Comparison of ENCODE assay signal across 7 mouse cellular contexts in genomic region chr2:30952457-30952823, GRCm38 (mm10). TPM values are rescaled to one million over a fixed set of nuclear protein-coding genes. Genes with fewer than 3 reads are reported as not detected.
DNase-seq lines count a peak whose midpoint lies in the region; ATAC-seq and TF ChIP-seq lines count a peak whose summit lies in the region.

No protein-coding gene starts in this region.

- TF ChIP-seq EP300 in lung, postnatal 0 days (IDR thresholded peaks at IDR 0.05): no peak

- no peak for ATAC-seq in lung, postnatal 0 days
- ATAC-seq in forebrain, embryonic 13.5 days: peak; percentile 52; the same call in 1 of the 2 replicates
- peak; percentile 30; the same call in 1 of the 2 replicates for ATAC-seq in limb, embryonic 15.5 days (ENCODE audit: insufficient number of reproducible peaks, low FRiP score, low TSS enrichment, low read depth)
- 0 out of 2 replicates have a peak, but pooled peaks have one; percentile 29 for ATAC-seq in stomach, embryonic 15.5 days (ENCODE audit: insufficient read depth, low FRiP score, low read depth)

- H3K9me3 ChIP-seq in lung, postnatal 0 days (ENCODE audit: low read length): no peaks in the 10 kb centered on the region
- no peaks in the 10 kb centered on the region for H3K9me3 ChIP-seq in forebrain, embryonic 13.5 days (replicated peaks)
- no peaks in the 10 kb centered on the region for H3K9me3 ChIP-seq in limb, embryonic 15.5 days
- no peaks in the 10 kb centered on the region for H3K9me3 ChIP-seq in stomach, embryonic 15.5 days

- H3K27ac ChIP-seq in lung, postnatal 0 days (ENCODE audit: low read length): peak overlapping the region; percentile 85; the same call in 1 of the 2 replicates
- H3K27ac ChIP-seq in forebrain, embryonic 13.5 days: peak overlapping the region; percentile 86
- peak overlapping the region; percentile 86 for H3K27ac ChIP-seq in limb, embryonic 15.5 days
- peak overlapping the region; percentile 85; the same call in 1 of the 2 replicates for H3K27ac ChIP-seq in stomach, embryonic 15.5 days

- H3K4me3 ChIP-seq in lung, postnatal 0 days (ENCODE audit: low read depth, low read length): peak overlapping the region; percentile 71
- H3K4me3 ChIP-seq in forebrain, embryonic 13.5 days: peak overlapping the region; percentile 87
- H3K4me3 ChIP-seq in limb, embryonic 15.5 days: peak overlapping the region; percentile 87
- peak overlapping the region; percentile 74 for H3K4me3 ChIP-seq in stomach, embryonic 15.5 days (replicated peaks)

- H3K27me3 ChIP-seq in lung, postnatal 0 days (replicated peaks; ENCODE audit: insufficient read depth, low read length): no peaks in the 10 kb centered on the region
- H3K27me3 ChIP-seq in forebrain, embryonic 13.5 days: no peaks in the 10 kb centered on the region
- no peaks in the 10 kb centered on the region for H3K27me3 ChIP-seq in limb, embryonic 15.5 days
- H3K27me3 ChIP-seq in stomach, embryonic 15.5 days (replicated peaks): no peaks in the 10 kb centered on the region

- H3K36me3 ChIP-seq in lung, postnatal 0 days (ENCODE audit: insufficient read depth, low read length): peaks cover 13% of the 10 kb centered on the region; the same call in 1 of the 2 replicates
- peaks cover 25% of the 10 kb centered on the region for H3K36me3 ChIP-seq in forebrain, embryonic 13.5 days (ENCODE audit: poor library complexity, severe bottlenecking)
- H3K36me3 ChIP-seq in limb, embryonic 15.5 days: peaks cover 24% of the 10 kb centered on the region
- peaks cover 16% of the 10 kb centered on the region for H3K36me3 ChIP-seq in stomach, embryonic 15.5 days

- TF ChIP-seq CTCF in lung, postnatal 0 days (IDR thresholded peaks at IDR 0.05): no peak

- peak overlapping the region; percentile 95 for H3K4me2 ChIP-seq in lung, postnatal 0 days (replicated peaks; ENCODE audit: low read depth, low read length)
- H3K4me2 ChIP-seq in forebrain, embryonic 13.5 days: peak overlapping the region; percentile 90
- H3K4me2 ChIP-seq in limb, embryonic 15.5 days: peak overlapping the region; percentile 69
- H3K4me2 ChIP-seq in stomach, embryonic 15.5 days: peak overlapping the region; percentile 65

- peak overlapping the region; percentile 75; the same call in 1 of the 2 replicates for H3K9ac ChIP-seq in lung, postnatal 0 days (replicated peaks; ENCODE audit: low read depth)
- peak overlapping the region; percentile 90 for H3K9ac ChIP-seq in forebrain, embryonic 13.5 days
- no peak overlapping the region for H3K9ac ChIP-seq in limb, embryonic 15.5 days
- H3K9ac ChIP-seq in stomach, embryonic 15.5 days: no peak overlapping the region

- WGBS in lung, postnatal 0 days: 21% methylated on average over 5 of the region's 5 CpGs
- WGBS in forebrain, embryonic 13.5 days: 29% methylated on average over 5 of the region's 5 CpGs
- 27% methylated on average over 5 of the region's 5 CpGs for WGBS in limb, embryonic 15.5 days
- 23% methylated on average over 5 of the region's 5 CpGs for WGBS in stomach, embryonic 15.5 days

- peaks cover 13% of the 10 kb centered on the region for H3K4me1 ChIP-seq in lung, postnatal 0 days (ENCODE audit: insufficient read depth, low read depth, low read length)
- H3K4me1 ChIP-seq in forebrain, embryonic 13.5 days: peaks cover 27% of the 10 kb centered on the region
- H3K4me1 ChIP-seq in limb, embryonic 15.5 days: peaks cover 24% of the 10 kb centered on the region
- H3K4me1 ChIP-seq in stomach, embryonic 15.5 days: peaks cover 21% of the 10 kb centered on the region

- no peak for DNase-seq in lung, postnatal 0 days (ENCODE audit: low spot score)
- DNase-seq in lung, postnatal 10 days: no peak
- DNase-seq in adrenal gland, postnatal 36 days: no peak
- no peak for DNase-seq in spleen, postnatal 10 days (ENCODE audit: low spot score in 2 of 2)

RNA-seq across cellular contexts. Expression of gene Tor1b, which starts 0.3 kb away (rescaled TPM):
- polyA plus RNA-seq in lung, postnatal 0 days (2015; fragmentation: Nextera tagmentation; extraction: Ambion mirVana): 23.3 and 24.6 TPM in 2 replicates
- 23.3 and 26.4 TPM in 2 replicates for polyA plus RNA-seq in forebrain, embryonic 13.5 days (2015; fragmentation: Nextera tagmentation; extraction: Ambion mirVana)
- 38.5 and 40.4 TPM in 2 replicates for polyA plus RNA-seq in limb, embryonic 15.5 days (2015; fragmentation: Nextera tagmentation; extraction: Ambion mirVana)
- polyA plus RNA-seq in stomach, embryonic 15.5 days (2015; fragmentation: Nextera tagmentation; extraction: Ambion mirVana): 30.6 and 31.1 TPM in 2 replicates
- total RNA-seq in adrenal gland, postnatal 36 days (2021): 10 to 100 TPM; 53.0 to 53.3 TPM

RNA-seq across cellular contexts. Expression of gene Tor1a, which starts 15.3 kb away (rescaled TPM):
- 54.6 and 57.5 TPM in 2 replicates for polyA plus RNA-seq in lung, postnatal 0 days (2015; fragmentation: Nextera tagmentation; extraction: Ambion mirVana)
- polyA plus RNA-seq in forebrain, embryonic 13.5 days (2015; fragmentation: Nextera tagmentation; extraction: Ambion mirVana): 95.0 and 105 TPM in 2 replicates
- polyA plus RNA-seq in limb, embryonic 15.5 days (2015; fragmentation: Nextera tagmentation; extraction: Ambion mirVana): 78.6 and 81.4 TPM in 2 replicates
- 73.9 and 74.5 TPM in 2 replicates for polyA plus RNA-seq in stomach, embryonic 15.5 days (2015; fragmentation: Nextera tagmentation; extraction: Ambion mirVana)
- total RNA-seq in adrenal gland, postnatal 36 days (2021): 10 to 100 TPM; 32.5 to 41.6 TPM

RNA-seq across cellular contexts. Expression of gene Ptges, which starts 22.8 kb away (rescaled TPM):
- polyA plus RNA-seq in lung, postnatal 0 days (2015; fragmentation: Nextera tagmentation; extraction: Ambion mirVana): 20.0 and 29.8 TPM in 2 replicates
- polyA plus RNA-seq in forebrain, embryonic 13.5 days (2015; fragmentation: Nextera tagmentation; extraction: Ambion mirVana): 1.5 and 2.1 TPM in 2 replicates
- 27.6 and 35.3 TPM in 2 replicates for polyA plus RNA-seq in limb, embryonic 15.5 days (2015; fragmentation: Nextera tagmentation; extraction: Ambion mirVana)
- 6.7 and 9.0 TPM in 2 replicates for polyA plus RNA-seq in stomach, embryonic 15.5 days (2015; fragmentation: Nextera tagmentation; extraction: Ambion mirVana)
- 10 to 100 TPM; 22.4 to 34.9 TPM for total RNA-seq in adrenal gland, postnatal 36 days (2021)

RNA-seq across cellular contexts. Expression of gene BC005624, which starts 29.6 kb away (rescaled TPM):
- polyA plus RNA-seq in lung, postnatal 0 days (2015; fragmentation: Nextera tagmentation; extraction: Ambion mirVana): 41.0 and 43.6 TPM in 2 replicates
- 75.7 and 81.0 TPM in 2 replicates for polyA plus RNA-seq in forebrain, embryonic 13.5 days (2015; fragmentation: Nextera tagmentation; extraction: Ambion mirVana)
- polyA plus RNA-seq in limb, embryonic 15.5 days (2015; fragmentation: Nextera tagmentation; extraction: Ambion mirVana): 53.5 and 58.2 TPM in 2 replicates
- polyA plus RNA-seq in stomach, embryonic 15.5 days (2015; fragmentation: Nextera tagmentation; extraction: Ambion mirVana): 53.8 TPM in 2 replicates
- 10 to 100 TPM; 38.9 to 42.8 TPM for total RNA-seq in adrenal gland, postnatal 36 days (2021)

RNA-seq across cellular contexts. Expression of gene Usp20, which starts 29.6 kb away (rescaled TPM):
- 8.4 and 9.6 TPM in 2 replicates for polyA plus RNA-seq in lung, postnatal 0 days (2015; fragmentation: Nextera tagmentation; extraction: Ambion mirVana)
- polyA plus RNA-seq in forebrain, embryonic 13.5 days (2015; fragmentation: Nextera tagmentation; extraction: Ambion mirVana): 34.6 and 35.2 TPM in 2 replicates
- 24.0 and 31.2 TPM in 2 replicates for polyA plus RNA-seq in limb, embryonic 15.5 days (2015; fragmentation: Nextera tagmentation; extraction: Ambion mirVana)
- 17.4 and 19.0 TPM in 2 replicates for polyA plus RNA-seq in stomach, embryonic 15.5 days (2015; fragmentation: Nextera tagmentation; extraction: Ambion mirVana)
- 10 to 100 TPM; 23.3 to 30.9 TPM for total RNA-seq in adrenal gland, postnatal 36 days (2021)

Comparison
In these comparisons a context has a peak if more than half of its experiments do, and no peak if none do; other contexts are left out.
1. H3K9ac ChIP-seq: peak in lung, postnatal 0 days (single experiment) and forebrain, embryonic 13.5 days (single experiment); none in limb, embryonic 15.5 days (single experiment) and stomach, embryonic 15.5 days (single experiment).
2. Peak in every context shown above with its lines, with median percentiles within 50 percentile points of each other: H3K27ac ChIP-seq, H3K4me2 ChIP-seq and H3K4me3 ChIP-seq.